Mouse (Mus musculus) lung, embryonic 14.5 days (tissue): ENCODE data around the gene Maff. TPM values are rescaled to one million over a fixed set of nuclear protein-coding genes. Genes with fewer than 3 reads are reported as not detected.

Source experiments
- ATAC-seq: fragments of 200-750 bp; cut with Nextera tagmentation; 2 replicates; pipeline ENCODE4 v1.8.0; 2017; ENCODE audit warnings: mild to moderate bottlenecking, moderate TSS enrichment, moderate library complexity; ENCODE audit not compliant: insufficient read depth
- DNase-seq: peaks from one replicate; pipeline ENCODE4 v3.0.0-alpha.2; 2015
- H3K27ac ChIP-seq: fragments of 300-500 bp; sonication (generic); 2 replicates; pipeline ENCODE4 v1.5.1; 2014; ENCODE audit warnings: low read depth, mild to moderate bottlenecking, moderate library complexity
- H3K27me3 ChIP-seq: fragments of 300-500 bp; sonication (generic); 2 replicates; pipeline ENCODE4 v1.6.1; 2014; ENCODE audit warnings: low read length, control low read depth; ENCODE audit not compliant: insufficient read depth
- H3K36me3 ChIP-seq: fragments of 300-500 bp; sonication (generic); 2 replicates; pipeline ENCODE4 v1.6.1; 2014; ENCODE audit warnings: control low read depth; ENCODE audit not compliant: insufficient read depth
- H3K4me1 ChIP-seq: fragments of 300-500 bp; sonication (generic); 2 replicates; pipeline ENCODE4 v1.6.1; 2014; ENCODE audit warnings: antibody characterized with exemption, control low read depth; ENCODE audit not compliant: insufficient read depth
- H3K4me2 ChIP-seq: fragments of 300-500 bp; sonication (generic); 2 replicates; pipeline ENCODE4 v1.6.1; 2014; ENCODE audit warnings: mild to moderate bottlenecking
- H3K4me3 ChIP-seq: fragments of 300-500 bp; sonication (generic); 2 replicates; pipeline ENCODE4 v1.5.1; 2014; ENCODE audit warnings: low read depth, low read length
- H3K9ac ChIP-seq: fragments of 300-500 bp; sonication (generic); 2 replicates; pipeline ENCODE4 v1.6.1; 2014
- H3K9me3 ChIP-seq: fragments of 300-500 bp; sonication (generic); 2 replicates; pipeline ENCODE4 v1.6.1; 2016; ENCODE audit warnings: low read depth, low read length, control low read depth
- CTCF ChIP-seq: IDR thresholded peaks from 2 replicates; pipeline ENCODE4 v1.5.1; 2016; ENCODE audit warnings: antibody characterized with exemption, low read depth
- WGBS: fragments of 180-500 bp; shearing (Covaris S2); extraction: QIAGEN DNeasy Blood & Tissue Kit; methylation state at CpG from one replicate; pipeline ENCODE4 v1.1.7; 2014; 5-methylcytosine and 5-hydroxymethylcytosine counted together
- polyA plus RNA-seq: library from polyadenylated mRNA; unstranded; fragments of >200 nt; fragmentation: Nextera tagmentation; extraction: Ambion mirVana; gene quantifications from 2 replicates; pipeline ENCODE4 v1.2.1, GENCODE M21; 2014

The Maff gene
- polyA plus RNA-seq, 1 experiment from 2014 or later = 3.3 TPM

DNA sequence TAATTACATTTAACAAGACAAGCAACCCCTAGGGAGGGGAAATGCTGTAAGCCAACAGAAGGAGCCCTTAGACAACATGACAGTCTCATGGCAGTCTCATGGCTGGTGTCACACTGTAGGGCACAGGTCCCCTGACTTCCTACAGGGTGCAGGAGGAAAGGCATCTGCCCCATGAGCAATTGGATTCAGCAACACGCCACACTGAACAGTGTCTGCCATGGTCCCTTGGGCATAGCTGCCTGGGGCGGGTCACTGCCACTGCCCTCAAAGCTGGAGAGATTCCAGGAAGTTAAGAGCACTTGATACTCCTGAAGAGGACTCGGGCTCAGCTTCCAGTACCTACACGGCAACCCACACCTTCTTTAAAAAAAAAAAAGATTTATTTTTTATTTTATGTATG, 20.2 kb upstream of the Maff start:
- Histone ChIP-seq H3K4me3 (no peak overlapping the region), H3K4me1 (peaks cover 22% of the 10 kb centered on the region), H3K27me3 (no peaks in the 10 kb centered on the region), H3K4me2 (peak overlapping the region; percentile 86), H3K9ac (no peak overlapping the region), H3K9me3 (no peaks in the 10 kb centered on the region), H3K27ac (peak overlapping the region; percentile 96), H3K36me3 (no peaks in the 10 kb centered on the region)
- TF ChIP-seq CTCF = no peak
- ATAC-seq = no peak
- peak; percentile 74 for DNase-seq
- 50% methylated on average over 4 of the region's 4 CpGs for WGBS

DNA sequence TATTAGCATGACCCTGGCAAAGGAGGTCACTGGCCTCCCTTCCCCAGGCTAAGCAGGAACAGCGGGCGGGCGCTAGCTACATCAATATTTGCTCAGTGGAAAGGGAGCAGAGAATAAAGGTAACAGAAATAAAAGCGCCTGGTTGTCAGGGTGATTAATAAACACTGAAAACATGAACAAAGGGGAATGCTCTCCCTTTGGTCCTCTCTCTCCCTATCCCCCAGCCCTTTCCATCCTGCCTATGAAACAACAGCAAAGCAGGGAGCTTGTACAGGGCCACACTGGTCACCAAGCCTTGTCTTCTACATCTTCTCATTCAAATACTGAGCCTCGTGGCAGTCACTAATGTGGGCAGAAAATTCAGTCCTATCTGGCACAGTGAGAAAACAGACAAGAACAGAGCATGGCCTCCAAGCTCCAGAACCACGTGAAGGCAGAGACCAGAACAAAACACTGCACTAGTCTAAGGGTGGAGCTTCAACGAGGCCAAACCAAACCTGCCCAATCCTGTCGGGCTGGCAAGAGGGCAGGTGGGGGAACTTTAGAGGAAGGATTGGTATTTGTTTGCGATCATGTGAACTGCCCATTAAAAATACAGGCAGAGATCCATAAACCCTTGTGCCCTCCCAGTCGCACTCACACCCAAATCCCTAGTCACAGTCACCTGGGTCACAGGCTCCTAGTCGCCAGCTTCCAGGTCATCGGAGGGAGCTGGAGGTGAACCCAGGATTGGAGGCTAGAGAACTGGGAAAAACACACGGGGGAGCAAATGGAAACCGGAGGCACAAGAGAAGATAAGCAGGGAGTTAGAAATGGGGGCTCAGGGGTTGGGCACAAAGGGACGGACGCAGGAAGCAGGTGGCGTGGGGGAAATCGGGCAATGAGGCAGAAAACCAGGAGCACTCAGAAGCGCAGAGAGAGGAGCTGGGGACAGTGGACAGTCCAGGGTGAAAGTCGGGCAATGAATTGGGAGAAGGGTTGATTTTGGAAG, 19.2 kb upstream of the Maff start:
- WGBS = 12% methylated on average over 20 of the region's 20 CpGs
- Histone ChIP-seq H3K27ac (peak overlapping the region; percentile 96), H3K4me2 (peak overlapping the region; percentile 86), H3K4me1 (peaks cover 18% of the 10 kb centered on the region), H3K9me3 (no peaks in the 10 kb centered on the region), H3K27me3 (no peaks in the 10 kb centered on the region), H3K4me3 (peak overlapping the region; percentile 58), H3K36me3 (no peaks in the 10 kb centered on the region), H3K9ac (peak overlapping the region; percentile 73)
- no peak for TF ChIP-seq CTCF
- ATAC-seq = peak; percentile 5
- peak; percentile 58 for DNase-seq

DNA sequence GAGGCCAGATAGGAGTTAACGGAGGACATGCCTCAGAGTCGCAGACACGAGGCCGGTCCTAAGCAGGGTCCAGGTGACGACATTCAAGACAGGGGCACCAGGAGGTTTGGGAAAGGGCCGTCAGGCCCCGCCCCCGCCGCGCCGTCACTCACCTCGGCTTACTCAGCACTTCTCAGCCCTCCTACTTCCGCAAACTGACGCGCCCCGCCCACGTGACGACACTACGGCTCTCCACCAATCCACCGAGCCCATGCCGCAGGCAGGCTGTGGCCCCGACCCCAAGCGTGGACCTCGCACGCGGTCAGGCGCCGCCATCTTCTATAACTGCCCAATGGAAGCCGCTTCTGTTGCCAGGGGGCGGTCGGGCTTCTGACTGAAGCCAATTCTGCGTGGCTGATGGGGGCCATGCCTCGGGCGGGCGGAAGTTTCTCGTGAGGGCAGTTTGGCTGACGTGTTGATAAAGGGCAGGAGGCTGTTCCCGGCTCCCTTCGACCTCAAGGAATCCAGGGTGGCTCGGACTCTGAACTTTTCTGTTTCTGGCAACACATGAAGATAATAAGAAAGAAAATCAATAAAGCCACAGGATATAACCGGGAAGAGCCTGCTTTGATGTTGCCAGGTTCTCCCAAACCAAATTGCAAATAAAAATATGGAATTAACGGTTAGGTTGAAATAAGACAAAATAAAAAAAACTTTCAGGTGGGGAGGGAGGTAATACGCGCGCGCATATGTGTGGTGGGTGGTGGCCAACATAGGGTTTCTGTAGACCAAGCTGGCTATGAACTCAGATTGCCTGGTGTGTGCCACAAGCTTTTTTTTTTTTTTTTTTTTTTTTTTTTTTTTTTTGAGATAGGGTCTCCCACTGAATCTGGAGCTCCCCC, 18.1 kb upstream of the Maff start, which contains the start of gene Pla2g6:
Pla2g6 (minus strand) TSS at position 333 of the 881 bp plus-strand sequence.
- Histone ChIP-seq H3K9me3 (no peaks in the 10 kb centered on the region), H3K27me3 (no peaks in the 10 kb centered on the region), H3K9ac (peak within 1 kb of the TSS; percentile 73), H3K4me2 (peak within 1 kb of the TSS; percentile 86), H3K4me3 (peak within 1 kb of the TSS; percentile 58), H3K27ac (peak within 1 kb of the TSS; percentile 96), H3K36me3 (no peaks in the 10 kb centered on the region), H3K4me1 (peaks cover 17% of the 10 kb centered on the region)
- 0 out of 2 replicates have a peak, but pooled peaks have one; percentile 9 for TF ChIP-seq CTCF
- WGBS = 3% methylated on average over 46 of the region's 46 CpGs
- ATAC-seq = peak; percentile 96
- peak; percentile 100 for DNase-seq

DNA sequence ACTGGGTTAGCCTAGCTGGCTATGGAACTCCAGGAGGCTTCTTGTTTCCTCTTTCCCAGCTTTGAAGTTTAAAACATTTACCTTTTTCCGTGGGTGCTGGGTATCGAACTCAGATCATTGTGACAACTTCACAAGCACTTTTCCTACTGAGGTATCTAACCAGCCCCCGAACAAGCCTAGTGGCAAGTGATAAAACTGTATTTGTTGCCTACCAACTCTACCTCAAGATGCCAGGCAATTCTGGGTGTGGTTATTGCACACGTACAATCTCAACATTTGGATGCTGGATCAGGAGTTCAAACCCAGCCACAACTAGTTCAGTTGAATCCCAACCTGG, 17.5 kb upstream of the Maff start:
- no peaks in the 10 kb centered on the region for H3K9me3 ChIP-seq
- no peaks in the 10 kb centered on the region for H3K27me3 ChIP-seq
- peaks cover 12% of the 10 kb centered on the region for H3K4me1 ChIP-seq
- no peak for DNase-seq
- no peak for ATAC-seq
- H3K27ac ChIP-seq = no peak overlapping the region; the same call in 1 of the 2 replicates
- H3K9ac ChIP-seq = no peak overlapping the region
- H3K4me2 ChIP-seq = peak overlapping the region; percentile 86
- no peaks in the 10 kb centered on the region for H3K36me3 ChIP-seq
- H3K4me3 ChIP-seq = no peak overlapping the region; the same call in 1 of the 2 replicates
- 85% methylated on average over 4 of the region's 4 CpGs for WGBS
- TF ChIP-seq CTCF = no peak

DNA sequence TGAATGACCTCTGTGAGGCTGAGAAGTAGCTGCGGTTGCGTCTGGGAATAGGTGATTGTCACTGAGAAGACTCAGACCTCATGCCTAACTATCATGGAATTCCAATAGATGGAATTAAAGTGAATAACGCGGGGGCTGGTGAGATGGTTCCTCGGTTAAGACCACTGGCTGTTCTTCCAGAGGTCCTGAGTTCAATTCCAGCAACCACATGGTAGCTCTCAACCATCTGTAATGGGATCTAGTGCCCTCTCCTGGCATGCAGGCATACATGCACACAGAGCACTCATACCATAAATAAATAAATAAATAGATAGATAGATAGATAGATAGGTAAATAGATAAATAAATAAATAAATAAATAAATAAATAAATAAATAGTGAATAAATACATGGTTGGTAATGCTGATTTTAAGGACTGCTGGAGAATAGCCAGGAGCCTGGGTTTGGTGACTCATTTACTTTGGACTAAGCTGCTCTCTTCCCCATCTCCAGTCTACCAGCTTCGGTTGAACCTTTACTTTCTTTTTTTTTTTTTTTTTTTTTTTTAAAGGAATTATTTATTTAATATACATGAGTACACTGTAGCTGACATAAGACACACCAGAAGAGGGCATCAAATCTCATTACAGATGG, 17.0 kb upstream of the Maff start:
- Histone ChIP-seq H3K9ac (no peak overlapping the region), H3K27me3 (no peaks in the 10 kb centered on the region), H3K4me3 (no peak overlapping the region), H3K9me3 (no peaks in the 10 kb centered on the region), H3K4me1 (peaks cover 8% of the 10 kb centered on the region; the same call in 1 of the 2 replicates), H3K27ac (no peak overlapping the region), H3K4me2 (no peak overlapping the region), H3K36me3 (no peaks in the 10 kb centered on the region)
- 93% methylated on average over 6 of the region's 6 CpGs for WGBS
- ATAC-seq = no peak
- no peak for DNase-seq
- peak; percentile 16; the same call in 1 of the 2 replicates for TF ChIP-seq CTCF

DNA sequence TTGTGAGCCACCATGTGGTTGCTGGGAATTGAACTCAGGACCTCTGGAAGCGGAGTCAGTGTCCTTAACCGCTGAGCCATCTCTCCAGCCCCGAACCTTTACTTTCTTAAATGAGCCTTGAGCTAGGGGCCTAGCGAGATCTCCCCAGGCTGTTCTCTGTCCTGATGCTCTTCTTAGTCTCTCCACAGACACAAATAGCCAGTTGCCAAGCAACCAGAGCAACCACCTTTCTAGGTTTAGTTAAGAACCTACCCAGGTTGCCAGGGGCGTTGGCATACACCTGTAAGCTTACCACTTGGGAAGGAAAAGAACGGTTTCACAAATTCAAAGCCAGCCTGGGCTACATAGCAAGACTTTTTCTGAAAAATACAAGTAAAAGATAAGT, 16.4 kb upstream of the Maff start:
- no peaks in the 10 kb centered on the region for H3K27me3 ChIP-seq
- no peaks in the 10 kb centered on the region for H3K36me3 ChIP-seq
- DNase-seq (no peak), ATAC-seq (no peak)
- H3K9me3 ChIP-seq = no peaks in the 10 kb centered on the region
- H3K4me3 ChIP-seq = no peak overlapping the region
- no peak overlapping the region for H3K4me2 ChIP-seq
- H3K9ac ChIP-seq = no peak overlapping the region
- H3K4me1 ChIP-seq = peaks cover 6% of the 10 kb centered on the region; the same call in 1 of the 2 replicates
- 82% methylated on average over 6 of the region's 6 CpGs for WGBS
- no peak overlapping the region for H3K27ac ChIP-seq
- no peak for TF ChIP-seq CTCF
